Mouse (Mus musculus) bone marrow, adult 2 months (tissue): Measurements from ENCODE around the gene Nrg3.

Experiments
- CTCF ChIP-seq: fragments of 200-500 bp; IDR thresholded peaks from 2 replicates; pipeline ENCODE4 v1.5.1; 2011; ENCODE audit warnings: low read length, control low read depth; ENCODE audit not compliant: control insufficient read depth, insufficient read depth
- POLR2A ChIP-seq: fragments of 200-500 bp; IDR thresholded peaks from 2 replicates; pipeline ENCODE4 v1.6.1; 2011; ENCODE audit warnings: low read depth, mild to moderate bottlenecking, control low read depth, low read length, borderline replicate concordance; ENCODE audit not compliant: control insufficient read depth

DNA sequence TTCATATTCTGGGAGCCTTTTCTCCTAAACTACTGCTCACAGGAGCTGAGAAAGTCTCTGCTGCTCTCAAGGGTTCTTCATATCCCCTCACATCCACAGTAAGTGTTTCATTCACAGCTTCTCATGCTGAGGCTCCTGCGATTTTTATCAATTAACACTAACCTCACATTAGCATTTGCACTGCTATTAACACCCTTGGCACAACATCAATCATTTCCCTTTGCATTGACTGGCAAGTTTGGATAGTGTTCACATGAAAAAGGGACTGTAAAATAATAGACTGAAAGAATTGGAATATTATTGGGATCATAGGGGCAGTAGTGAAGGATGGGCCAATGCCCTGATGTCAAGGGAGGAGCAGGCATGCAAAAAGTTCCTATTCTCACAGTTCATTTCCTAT, 918.3 kb downstream of the Nrg3 start:
- TF ChIP-seq CTCF (no peak), POLR2A (no peak)
